Mouse (Mus musculus) midbrain, embryonic 11.5 days (tissue): ENCODE measurements at regions not wholly inside any gene's neighbourhood (a gene's known extent, or its start where the extent isn't known, plus 50 kb on each side); places are given as distances from the start of the nearest gene placed in this dataset.

Experiments
- ATAC-seq: fragments of 200-750 bp; cut with Nextera tagmentation; 2 replicates; pipeline ENCODE4 v1.8.0; 2017; ENCODE audit warnings: moderate TSS enrichment, moderate library complexity; ENCODE audit not compliant: low FRiP score
- DNase-seq: peaks from one replicate; pipeline ENCODE4 v3.0.0; 2015; ENCODE audit warnings: low spot score; ENCODE audit errors: missing footprints
- H3K27ac ChIP-seq: fragments of 300-500 bp; sonication (generic); 2 replicates; pipeline ENCODE4 v1.5.1; 2014; ENCODE audit warnings: low read depth, low read length
- H3K27me3 ChIP-seq: fragments of 300-500 bp; sonication (generic); 2 replicates; pipeline ENCODE4 v1.6.1; 2014; ENCODE audit warnings: mild to moderate bottlenecking, low read length, moderate library complexity, mixed read lengths; ENCODE audit not compliant: control insufficient read depth, insufficient read depth
- H3K36me3 ChIP-seq: fragments of 300-500 bp; sonication (generic); 2 replicates; pipeline ENCODE4 v1.6.1; 2014; ENCODE audit warnings: mild to moderate bottlenecking, low read length, moderate library complexity, mixed read lengths; ENCODE audit not compliant: control insufficient read depth, insufficient read depth
- H3K4me1 ChIP-seq: fragments of 300-500 bp; sonication (generic); 2 replicates; pipeline ENCODE4 v1.6.1; 2014; ENCODE audit warnings: low read length; ENCODE audit not compliant: control insufficient read depth, insufficient read depth
- H3K4me2 ChIP-seq: fragments of 300-500 bp; sonication (generic); 2 replicates; pipeline ENCODE4 v1.6.1; 2014; ENCODE audit warnings: mild to moderate bottlenecking, moderate library complexity
- H3K4me3 ChIP-seq: fragments of 300-500 bp; sonication (generic); 2 replicates; pipeline ENCODE4 v1.5.1; 2014; ENCODE audit warnings: low read depth, low read length
- H3K9ac ChIP-seq: fragments of 300-500 bp; sonication (generic); 2 replicates; pipeline ENCODE4 v1.6.1; 2014; ENCODE audit warnings: low read length
- H3K9me3 ChIP-seq: fragments of 300-500 bp; sonication (generic); 2 replicates; pipeline ENCODE4 v1.6.1; 2016; ENCODE audit warnings: low read length; ENCODE audit not compliant: control insufficient read depth
- WGBS: fragments of 180-500 bp; shearing (Covaris S2); extraction: QIAGEN DNeasy Blood & Tissue Kit; methylation state at CpG from one replicate; pipeline ENCODE4 v1.1.7; 2014; 5-methylcytosine and 5-hydroxymethylcytosine counted together

DNA sequence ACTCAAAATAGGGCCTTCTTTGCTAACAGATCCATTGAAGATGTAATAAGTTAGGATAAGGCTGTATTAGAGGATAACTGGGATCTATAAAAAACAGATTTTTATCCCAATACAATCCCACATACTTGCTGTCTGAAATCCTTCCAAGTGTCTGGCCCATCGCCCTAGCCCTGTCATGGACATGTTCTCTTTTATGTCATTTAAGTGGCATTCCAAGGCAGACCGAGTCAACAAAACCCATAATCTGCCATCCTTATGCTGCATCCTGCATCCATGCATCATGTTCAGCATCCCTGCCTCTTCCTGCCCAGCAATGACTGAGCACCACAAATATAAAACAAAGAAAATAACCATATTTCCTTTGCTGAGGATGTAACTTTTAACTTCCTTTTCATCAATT, 108.3 kb upstream of the Tab2 start:
- Histone ChIP-seq H3K27me3 (no peaks in the 10 kb centered on the region), H3K36me3 (no peaks in the 10 kb centered on the region), H3K4me3 (no peak overlapping the region), H3K27ac (no peak overlapping the region), H3K4me1 (no peaks in the 10 kb centered on the region), H3K9me3 (no peaks in the 10 kb centered on the region), H3K4me2 (no peak overlapping the region), H3K9ac (no peak overlapping the region)
- WGBS, result 84% methylated on average over 2 of the region's 2 CpGs
- DNase-seq (peak; percentile 62), ATAC-seq (no peak)

DNA sequence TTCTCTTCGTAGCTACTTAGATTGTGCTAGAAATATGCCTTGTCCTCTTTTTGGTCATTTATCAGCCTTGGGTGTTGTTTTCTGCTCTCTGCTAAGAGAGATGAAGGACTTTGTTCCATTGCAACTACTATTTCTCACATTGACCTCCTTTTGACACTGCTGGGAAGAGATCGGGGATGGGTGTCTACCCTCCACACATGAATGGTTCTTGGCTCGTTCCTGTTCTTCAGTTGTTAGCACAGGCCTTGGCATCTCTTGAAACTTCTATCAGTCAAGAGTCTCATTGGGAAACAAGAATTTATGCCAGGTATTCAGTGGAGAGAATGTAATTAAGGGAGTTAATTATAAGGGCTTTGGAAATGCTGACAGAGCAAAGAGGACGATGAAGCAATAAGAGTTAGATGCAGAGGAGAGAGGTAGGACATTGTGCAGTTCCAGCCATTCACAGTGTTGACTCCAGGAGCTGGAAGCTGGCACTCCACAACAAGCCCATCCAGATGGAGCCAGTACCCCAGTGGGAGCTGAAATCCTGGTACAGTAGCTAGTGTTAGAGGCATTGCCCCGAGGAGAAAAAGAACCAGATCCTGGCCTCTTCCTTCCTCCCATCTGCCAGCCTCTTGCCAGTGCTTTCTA, 107.5 kb upstream of the Tab2 start:
- Histone ChIP-seq H3K9me3 (no peaks in the 10 kb centered on the region), H3K36me3 (no peaks in the 10 kb centered on the region), H3K9ac (no peak overlapping the region), H3K4me3 (no peak overlapping the region), H3K27me3 (no peaks in the 10 kb centered on the region), H3K4me1 (no peaks in the 10 kb centered on the region), H3K27ac (no peak overlapping the region), H3K4me2 (no peak overlapping the region)
- ATAC-seq (no peak), DNase-seq (no peak)
- 70% methylated on average over 5 of the region's 5 CpGs for WGBS

DNA sequence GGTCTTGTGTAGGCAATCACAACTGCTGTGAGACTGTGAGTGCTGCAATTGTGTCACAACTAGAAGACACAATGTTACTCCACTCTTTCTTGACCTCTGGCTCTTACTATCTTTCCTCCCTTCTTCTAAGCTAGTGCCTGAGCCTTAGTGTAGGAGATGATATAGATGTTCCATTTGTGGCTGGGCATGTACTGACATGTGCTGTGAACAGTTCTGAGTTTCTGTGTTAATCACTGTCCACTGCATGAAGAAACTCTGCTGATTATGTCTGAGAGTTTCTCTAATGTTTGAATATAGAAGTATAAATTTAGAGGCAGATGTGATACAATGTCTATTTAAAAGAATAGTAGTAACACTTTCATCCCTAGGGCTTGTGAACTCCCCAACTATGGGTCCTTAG, 105.0 kb upstream of the Tab2 start:
- no peak overlapping the region for H3K9ac ChIP-seq
- H3K27me3 ChIP-seq, result no peaks in the 10 kb centered on the region
- no peaks in the 10 kb centered on the region for H3K36me3 ChIP-seq
- H3K4me1 ChIP-seq, result no peaks in the 10 kb centered on the region
- ATAC-seq (no peak), DNase-seq (no peak)
- no peak overlapping the region for H3K27ac ChIP-seq
- no peak overlapping the region for H3K4me2 ChIP-seq
- no peaks in the 10 kb centered on the region for H3K9me3 ChIP-seq
- no peak overlapping the region for H3K4me3 ChIP-seq

DNA sequence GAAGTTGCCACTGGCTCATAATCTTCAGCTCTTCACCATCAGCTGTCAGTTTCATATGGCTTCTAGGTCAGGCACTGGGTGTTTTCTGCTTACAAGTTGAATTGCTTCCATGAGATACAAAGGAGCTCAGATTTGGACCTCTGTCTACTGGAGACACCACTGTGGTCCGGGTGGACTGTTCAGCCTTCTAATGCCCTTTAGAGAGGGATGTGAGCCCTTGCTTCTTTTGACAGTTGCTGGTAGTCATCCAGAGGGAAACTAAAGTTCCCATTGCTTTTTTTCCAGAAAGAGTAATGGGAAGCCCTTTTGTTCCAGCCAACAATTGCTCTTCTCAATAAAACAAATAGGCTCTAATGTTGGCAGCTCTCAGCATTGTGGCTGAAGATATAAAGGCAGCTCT, 103.7 kb upstream of the Tab2 start:
- H3K4me3 ChIP-seq, result no peak overlapping the region
- H3K36me3 ChIP-seq, result no peaks in the 10 kb centered on the region
- H3K9me3 ChIP-seq, result no peaks in the 10 kb centered on the region
- DNase-seq, result peak; percentile 75
- no peak for ATAC-seq
- H3K4me1 ChIP-seq, result no peaks in the 10 kb centered on the region
- H3K4me2 ChIP-seq, result no peak overlapping the region
- no peaks in the 10 kb centered on the region for H3K27me3 ChIP-seq
- no peak overlapping the region for H3K27ac ChIP-seq
- 88% methylated on average over 1 of the region's 1 CpGs for WGBS
- no peak overlapping the region for H3K9ac ChIP-seq

DNA sequence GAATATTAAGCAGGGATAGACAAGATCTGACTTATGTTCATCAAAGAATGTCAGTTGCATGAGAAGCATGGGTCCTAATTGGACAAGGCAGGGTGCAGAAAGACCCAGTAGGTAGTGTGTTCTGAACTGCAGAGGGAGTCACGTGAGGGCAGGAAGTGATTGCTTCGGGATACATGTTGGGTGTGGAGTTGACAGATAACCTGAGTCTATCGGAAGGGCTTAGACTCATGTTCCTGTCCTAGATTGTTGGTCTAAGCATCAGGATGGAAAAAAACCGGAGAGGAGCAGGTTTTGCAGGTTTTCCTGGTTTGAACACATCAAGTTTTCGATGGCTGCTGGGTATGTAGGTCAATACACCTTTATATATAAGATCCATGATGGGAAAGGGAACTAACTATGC, 101.8 kb upstream of the Tab2 start:
- Histone ChIP-seq H3K27ac (no peak overlapping the region), H3K4me3 (no peak overlapping the region), H3K4me1 (no peaks in the 10 kb centered on the region), H3K27me3 (no peaks in the 10 kb centered on the region), H3K36me3 (no peaks in the 10 kb centered on the region), H3K9me3 (no peaks in the 10 kb centered on the region), H3K9ac (no peak overlapping the region), H3K4me2 (no peak overlapping the region)
- WGBS, result 88% methylated on average over 5 of the region's 5 CpGs
- ATAC-seq (no peak), DNase-seq (no peak)

DNA sequence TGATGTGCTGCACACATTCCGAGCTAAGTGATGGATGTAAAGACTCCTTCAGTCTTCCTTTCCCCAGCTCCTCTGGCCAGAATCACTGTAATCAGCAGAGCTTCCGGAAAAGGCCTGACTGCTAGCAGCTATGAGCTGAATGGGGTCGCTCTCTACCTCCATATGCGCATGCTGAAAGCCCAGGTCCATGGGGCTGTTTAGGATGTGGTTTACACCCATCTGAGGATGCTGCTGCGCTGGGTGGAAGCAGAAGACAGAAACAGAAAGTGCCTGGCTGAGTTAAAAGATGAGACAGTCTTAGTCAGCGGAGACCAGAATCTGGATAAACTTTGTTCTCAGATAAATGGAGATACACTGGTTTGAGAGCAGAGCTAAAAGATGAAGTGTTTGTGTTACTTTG, 99.3 kb upstream of the Tab2 start:
- Histone ChIP-seq H3K4me2 (no peak overlapping the region), H3K27ac (no peak overlapping the region), H3K4me3 (no peak overlapping the region), H3K9me3 (no peaks in the 10 kb centered on the region), H3K27me3 (no peaks in the 10 kb centered on the region), H3K9ac (no peak overlapping the region), H3K36me3 (no peaks in the 10 kb centered on the region), H3K4me1 (no peaks in the 10 kb centered on the region)
- 86% methylated on average over 6 of the region's 6 CpGs for WGBS
- DNase-seq, result no peak
- no peak for ATAC-seq

DNA sequence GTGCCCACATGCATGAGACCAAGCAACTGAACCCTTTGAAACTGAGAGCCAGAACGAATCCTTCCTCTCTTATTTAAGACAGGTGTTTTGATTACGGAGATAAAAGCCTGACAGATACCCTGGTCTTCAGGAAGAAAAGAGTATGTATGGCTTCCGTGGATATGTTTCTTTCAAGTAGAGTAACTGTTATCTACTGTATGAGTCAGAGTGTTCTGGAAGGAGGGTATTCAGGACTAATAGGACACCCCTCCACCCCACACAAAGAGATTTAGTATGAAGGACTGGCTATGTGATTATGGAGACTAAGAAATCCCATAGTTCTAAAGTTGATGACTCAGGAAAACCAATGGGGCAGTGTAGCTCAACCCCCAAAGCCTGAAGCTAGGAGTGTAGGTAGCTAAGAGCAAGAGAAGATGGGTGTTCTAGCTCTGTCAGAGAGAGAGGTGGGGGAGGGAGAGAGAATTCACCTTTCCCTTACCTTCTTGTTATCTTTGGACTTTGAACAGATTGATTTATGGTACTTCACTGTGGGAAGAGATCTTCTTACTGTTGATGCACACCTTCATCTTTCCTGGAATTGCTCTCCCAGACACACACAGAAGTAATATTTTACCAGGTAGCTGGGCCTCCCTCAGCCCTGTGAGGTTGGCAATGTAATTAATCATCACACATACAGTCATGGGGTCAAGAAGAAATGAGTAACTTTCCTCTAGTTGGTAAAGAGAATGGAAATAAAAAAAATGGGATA, 87.6 kb upstream of the Tab2 start:
- WGBS, result 90% methylated on average over 3 of the region's 3 CpGs
- no peak overlapping the region for H3K4me3 ChIP-seq
- H3K27me3 ChIP-seq, result no peaks in the 10 kb centered on the region
- no peak for ATAC-seq
- H3K4me1 ChIP-seq, result no peaks in the 10 kb centered on the region
- H3K9me3 ChIP-seq, result no peaks in the 10 kb centered on the region
- H3K36me3 ChIP-seq, result no peaks in the 10 kb centered on the region
- H3K9ac ChIP-seq, result no peak overlapping the region
- no peak for DNase-seq
- H3K4me2 ChIP-seq, result no peak overlapping the region
- H3K27ac ChIP-seq, result no peak overlapping the region

DNA sequence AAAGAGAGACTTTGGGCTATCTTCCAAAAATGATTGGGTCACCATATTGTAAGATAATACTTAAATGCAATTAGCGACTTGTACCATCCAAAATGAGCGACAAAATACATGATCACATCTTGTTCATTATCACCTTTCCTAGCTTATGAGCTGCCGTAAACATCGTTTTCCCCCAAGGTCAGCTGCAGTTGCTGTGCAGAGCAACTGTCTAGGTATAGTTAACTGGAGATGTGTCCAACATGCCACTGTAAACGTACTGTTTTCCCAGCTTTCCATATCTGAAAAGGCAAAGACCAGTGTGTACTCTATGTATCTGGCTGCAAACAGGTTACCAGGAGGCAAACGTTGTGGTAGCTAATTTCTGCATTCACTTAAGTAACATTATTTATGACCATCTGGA, 86.3 kb upstream of the Tab2 start:
- ATAC-seq, result no peak
- 92% methylated on average over 6 of the region's 6 CpGs for WGBS

DNA sequence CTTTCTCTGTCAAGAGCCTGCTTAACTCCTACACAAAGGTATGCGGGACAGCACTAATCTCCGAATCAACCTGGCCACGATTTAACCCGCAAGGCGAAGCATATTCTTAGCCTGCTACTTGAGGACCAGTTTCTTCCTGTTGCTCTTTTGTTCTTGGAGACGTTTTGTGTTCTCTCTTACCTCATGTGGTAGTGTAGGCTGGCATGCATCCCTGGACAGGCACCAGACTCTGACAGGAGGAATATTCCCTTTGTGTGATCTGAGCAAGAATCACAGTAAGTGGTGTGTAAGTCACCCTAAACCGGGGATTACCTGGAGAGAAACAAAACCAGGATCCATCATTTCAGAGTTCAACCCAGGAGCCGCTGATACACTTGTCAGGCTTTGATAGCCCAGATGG, 85.8 kb upstream of the Tab2 start:
- no peak overlapping the region for H3K27ac ChIP-seq
- no peak overlapping the region for H3K4me2 ChIP-seq
- H3K27me3 ChIP-seq, result no peaks in the 10 kb centered on the region
- no peak overlapping the region for H3K9ac ChIP-seq
- no peaks in the 10 kb centered on the region for H3K36me3 ChIP-seq
- DNase-seq (no peak), ATAC-seq (no peak)
- WGBS, result 69% methylated on average over 8 of the region's 8 CpGs
- no peaks in the 10 kb centered on the region for H3K9me3 ChIP-seq
- peaks cover 12% of the 10 kb centered on the region for H3K4me1 ChIP-seq
- H3K4me3 ChIP-seq, result no peak overlapping the region

More for the DNA sequence above, 86.3 kb upstream of the Tab2 start:
- Histone ChIP-seq H3K27ac (no peak overlapping the region), H3K4me1 (peaks cover 8% of the 10 kb centered on the region), H3K9ac (no peak overlapping the region), H3K4me3 (no peak overlapping the region), H3K36me3 (no peaks in the 10 kb centered on the region), H3K27me3 (no peaks in the 10 kb centered on the region), H3K9me3 (no peaks in the 10 kb centered on the region), H3K4me2 (no peak overlapping the region)
- DNase-seq, result no peak
